Mouse (Mus musculus) heart, adult 2 months (tissue): Measurements from ENCODE around the gene Nmnat2.

Source experiments
- CTCF ChIP-seq: fragments of 200-600 bp; IDR thresholded peaks from 2 replicates; pipeline ENCODE4 v1.8.1; 2022; ENCODE audit warnings: antibody characterized with exemption, mild to moderate bottlenecking, moderate library complexity
- EP300 ChIP-seq: fragments of 200-500 bp; IDR thresholded peaks from 2 replicates; pipeline ENCODE4 v1.6.1; 2011; ENCODE audit warnings: low read depth, low read length, control low read depth; ENCODE audit not compliant: insufficient read depth
- POLR2A ChIP-seq: fragments of 200-500 bp; IDR thresholded peaks from 2 replicates; pipeline ENCODE4 v1.6.1; 2011; ENCODE audit warnings: mild to moderate bottlenecking, low read depth, low read length, control low read depth; ENCODE audit not compliant: insufficient read depth

GRCm38 (mm10) chr1:152972957-152973356 is 18.2 kb downstream of the Nmnat2 start:
- TF ChIP-seq POLR2A, result no peak
- TF ChIP-seq EP300, result no peak
- no peak for TF ChIP-seq CTCF
